Comparison of ENCODE assay signal across 19 mouse cellular contexts in genomic region chr1:91921279-91921678, GRCm38 (mm10).
"Had no signal": no experiment of that assay in that cellular context is flagged by ENCODE, and none has a peak within 500 bp of the region (broad histone marks: within the 10 kb centered on the region; RNA-seq: fewer than 3 reads in every experiment).

No protein-coding gene starts in this region.

- H3K27ac ChIP-seq: intestine, embryonic 15.5 days; limb, embryonic 12.5 days; limb, embryonic 15.5 days; liver, embryonic 14.5 days; macrophage; midbrain, embryonic 12.5 days; midbrain, embryonic 15.5 days; neural tube, embryonic 12.5 days; neural tube, embryonic 15.5 days; stomach, embryonic 15.5 days had no signal

- H3K27me3 ChIP-seq: intestine, embryonic 15.5 days; limb, embryonic 12.5 days; limb, embryonic 15.5 days; midbrain, embryonic 12.5 days; midbrain, embryonic 15.5 days; neural tube, embryonic 12.5 days; neural tube, embryonic 15.5 days; stomach, embryonic 15.5 days had no signal

- ATAC-seq: intestine, embryonic 15.5 days; midbrain, embryonic 15.5 days had no signal

- H3K36me3 ChIP-seq: intestine, embryonic 15.5 days; limb, embryonic 12.5 days; limb, embryonic 15.5 days; midbrain, embryonic 12.5 days; midbrain, embryonic 15.5 days; neural tube, embryonic 12.5 days; neural tube, embryonic 15.5 days; stomach, embryonic 15.5 days had no signal

- H3K9ac ChIP-seq: intestine, embryonic 15.5 days; limb, embryonic 12.5 days; limb, embryonic 15.5 days; liver, embryonic 14.5 days; midbrain, embryonic 12.5 days; midbrain, embryonic 15.5 days; neural tube, embryonic 12.5 days; neural tube, embryonic 15.5 days; stomach, embryonic 15.5 days had no signal

- H3K4me2 ChIP-seq: intestine, embryonic 15.5 days; limb, embryonic 12.5 days; limb, embryonic 15.5 days; midbrain, embryonic 12.5 days; midbrain, embryonic 15.5 days; neural tube, embryonic 12.5 days; neural tube, embryonic 15.5 days; stomach, embryonic 15.5 days had no signal

- H3K4me1 ChIP-seq: midbrain, embryonic 12.5 days; midbrain, embryonic 15.5 days; neural tube, embryonic 12.5 days; neural tube, embryonic 15.5 days had no signal

- DNase-seq: kidney, adult 11 months; kidney, adult 8-10 months; kidney, postnatal 14 days; kidney, postnatal 4 days; lung, adult 18-20 months; retina, postnatal 1 day; right cerebral cortex, postnatal 25 days; spleen, adult 18-20 months; thymus, postnatal 25 days had no signal

- H3K9me3 ChIP-seq: intestine, embryonic 15.5 days; limb, embryonic 12.5 days; limb, embryonic 15.5 days; midbrain, embryonic 12.5 days; midbrain, embryonic 15.5 days; neural tube, embryonic 12.5 days; neural tube, embryonic 15.5 days; stomach, embryonic 15.5 days had no signal

- H3K4me3 ChIP-seq: intestine, embryonic 15.5 days; limb, embryonic 12.5 days; limb, embryonic 15.5 days; midbrain, embryonic 12.5 days; midbrain, embryonic 15.5 days; neural tube, embryonic 12.5 days; neural tube, embryonic 15.5 days; stomach, embryonic 15.5 days had no signal
